Mouse (Mus musculus) thymus, postnatal 14 days (tissue): Measurements from ENCODE around the gene Dhx40.
"Not testable (repeated sequence)": the region's sequence is repeated elsewhere in the genome, so short reads cannot be mapped to it uniquely, and the experiment has no call there.

Source experiments
- DNase-seq: peaks from one replicate; pipeline ENCODE4 v3.0.0; 2021

The Dhx40 gene

GRCm38 (mm10) chr11:86745634-86746404, 61.7 kb downstream of the Dhx40 start:
- no peak for DNase-seq

- no peak for DNase-seq
These were observed 64.9 kb downstream of the Dhx40 start for GRCm38 (mm10) chr11:86742605-86743004.

- DNase-seq: no peak
These were observed 66.0 kb downstream of the Dhx40 start for GRCm38 (mm10) chr11:86741505-86741904.

DNA sequence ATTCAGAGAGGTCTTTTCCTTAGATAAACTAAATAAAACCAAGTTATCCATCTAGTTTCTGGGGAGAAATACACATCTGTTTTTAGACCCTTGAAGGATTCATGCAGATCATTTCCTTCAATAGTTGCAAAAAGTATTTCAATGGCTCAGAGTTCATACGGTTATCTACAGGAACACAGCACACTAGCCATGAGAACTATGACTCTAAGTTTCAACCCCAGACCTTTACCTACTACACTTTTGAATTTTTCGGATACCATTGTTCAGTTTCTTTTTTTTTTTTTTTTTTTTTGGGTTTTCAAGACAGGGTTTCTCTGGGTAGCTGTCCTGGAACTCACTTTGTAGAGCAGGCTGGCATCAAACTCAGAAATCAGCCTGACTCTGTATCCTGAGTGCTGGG, 68.1 kb downstream of the Dhx40 start:
- DNase-seq: no peak

GRCm38 (mm10) chr11:86738956-86739355, 68.6 kb downstream of the Dhx40 start:
- no peak for DNase-seq

- DNase-seq: not testable (repeated sequence)
These were observed 69.2 kb downstream of the Dhx40 start for GRCm38 (mm10) chr11:86738308-86738707.

GRCm38 (mm10) chr11:86737301-86738000, 70.1 kb downstream of the Dhx40 start:
- DNase-seq: peak; percentile 34

DNA sequence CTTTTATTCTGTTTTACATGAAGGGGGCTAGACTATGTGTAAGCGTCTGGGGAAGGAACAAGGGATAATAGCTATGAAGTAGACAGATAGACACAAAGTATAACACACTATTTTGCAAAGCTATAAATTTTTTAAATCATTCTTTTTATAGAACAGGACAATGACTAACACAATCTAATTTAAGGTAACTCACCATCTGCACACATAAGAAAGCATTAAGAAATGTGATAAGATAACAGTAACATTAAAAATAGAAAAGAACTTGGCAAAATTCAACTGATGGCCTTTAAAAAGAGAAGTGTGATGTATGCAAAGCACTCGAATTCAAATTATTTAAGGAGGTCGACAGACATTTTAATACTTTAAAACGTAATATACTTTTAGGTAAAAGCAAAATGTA, 72.6 kb downstream of the Dhx40 start:
- no peak for DNase-seq

GRCm38 (mm10) chr11:86734241-86734939, 73.2 kb downstream of the Dhx40 start:
- DNase-seq: no peak

GRCm38 (mm10) chr11:86731443-86731842, 76.1 kb downstream of the Dhx40 start:
- no peak for DNase-seq

GRCm38 (mm10) chr11:86725607-86726006, 81.9 kb downstream of the Dhx40 start:
- DNase-seq: no peak

DNA sequence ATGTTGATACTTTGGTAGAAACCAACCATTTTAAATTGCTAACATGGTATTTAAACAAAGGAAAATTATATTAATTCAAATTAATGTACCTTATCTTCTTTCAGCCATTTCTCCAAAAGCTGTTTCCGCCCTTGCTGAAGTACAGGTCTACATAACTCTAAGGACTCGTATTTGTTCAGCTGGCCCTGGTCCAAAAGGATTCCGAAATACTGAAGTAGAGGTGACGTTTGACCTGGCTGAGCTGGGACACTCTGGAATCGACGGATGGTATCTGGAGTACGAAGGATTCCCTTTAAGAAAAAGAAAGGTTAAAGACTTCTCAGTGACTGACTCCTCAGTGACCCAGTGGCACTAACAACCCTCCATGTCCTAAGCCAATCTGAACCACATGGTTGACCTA, 82.6 kb downstream of the Dhx40 start:
- no peak for DNase-seq

DNA sequence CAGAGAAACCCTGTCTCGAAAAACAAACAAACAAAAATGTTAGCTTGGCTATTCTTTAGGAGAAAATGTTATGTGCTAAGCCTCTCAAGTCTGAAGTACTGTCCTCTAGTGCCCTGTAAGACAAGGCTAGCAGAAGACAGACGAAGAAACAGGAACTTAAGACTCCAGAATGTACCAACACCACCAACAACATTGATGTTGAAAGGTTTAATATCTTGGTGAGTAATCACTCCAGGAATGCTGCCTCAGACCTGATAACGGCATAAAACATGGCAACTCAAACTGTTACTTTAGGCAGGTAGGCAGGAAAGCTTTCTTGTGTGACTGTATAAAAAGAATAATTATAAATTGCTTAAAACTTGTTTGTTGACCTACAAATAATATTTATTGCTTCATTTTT, 83.5 kb downstream of the Dhx40 start:
- no peak for DNase-seq

DNA sequence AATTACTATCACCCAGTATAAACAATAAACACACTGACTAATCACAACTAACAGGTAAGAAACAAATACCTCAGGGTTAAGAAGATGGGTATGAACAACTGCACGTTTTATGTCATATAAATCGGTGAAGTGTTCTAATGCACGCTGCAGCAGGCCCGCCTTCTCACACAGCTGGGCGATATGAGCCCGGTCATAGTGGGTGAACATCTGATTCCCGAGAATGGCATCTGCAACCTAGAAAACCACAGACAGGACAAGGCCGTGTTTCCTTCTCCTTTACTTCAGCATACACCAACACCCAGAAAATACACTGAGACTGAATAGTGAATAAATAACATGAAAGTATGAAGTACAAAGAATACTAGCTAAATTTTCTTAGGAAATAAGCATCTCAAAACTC, 88.2 kb downstream of the Dhx40 start:
- DNase-seq: no peak
